Mouse (Mus musculus) 3134 (cell line): ENCODE data around the gene Selenov.

Source experiments
- DNase-seq: peaks from one replicate; pipeline ENCODE4 v3.0.0-alpha.2; 2011; ENCODE audit warnings: low spot score; ENCODE audit not compliant: insufficient read length; ENCODE audit errors: extremely low read depth

The Selenov gene

GRCm38 (mm10) chr7:28290638-28291590 lies at the start of gene Selenov:
Gene Selenov (minus strand): TSS chr7:28291186.
- no peak for DNase-seq

- DNase-seq, result peak; percentile 64
Measured at GRCm38 (mm10) chr7:28339213-28339917, 48.4 kb upstream of the Selenov start.

GRCm38 (mm10) chr7:28338108-28338998 lies 47.4 kb upstream of the Selenov start, which contains the start of gene Supt5:
Gene Supt5 (minus strand): TSS chr7:28338746.
- peak; percentile 91 for DNase-seq

GRCm38 (mm10) chr7:28335471-28335870 lies 44.5 kb upstream of the Selenov start:
- no peak for DNase-seq

- no peak for DNase-seq
Measured at GRCm38 (mm10) chr7:28334534-28334933, 43.5 kb upstream of the Selenov start.

- DNase-seq, result no peak
Measured at GRCm38 (mm10) chr7:28328260-28328659, 37.3 kb upstream of the Selenov start.

GRCm38 (mm10) chr7:28326457-28326856 lies 35.5 kb upstream of the Selenov start:
- no peak for DNase-seq

GRCm38 (mm10) chr7:28325293-28325692 lies 34.3 kb upstream of the Selenov start:
- DNase-seq, result no peak

GRCm38 (mm10) chr7:28321974-28322720 lies 31.2 kb upstream of the Selenov start:
- DNase-seq, result no peak

- DNase-seq, result no peak
Measured at GRCm38 (mm10) chr7:28318714-28319113, 27.7 kb upstream of the Selenov start.

GRCm38 (mm10) chr7:28318036-28318435 lies 27.1 kb upstream of the Selenov start:
- DNase-seq, result no peak

- peak; percentile 95 for DNase-seq
Measured at GRCm38 (mm10) chr7:28311926-28312543, 21.0 kb upstream of the Selenov start, which contains the start of gene Timm50. Gene Timm50 (minus strand): TSS chr7:28312072.

- DNase-seq, result peak; percentile 28
Measured at GRCm38 (mm10) chr7:28311151-28311925, 20.4 kb upstream of the Selenov start.

- DNase-seq, result no peak
Measured at GRCm38 (mm10) chr7:28309737-28310136, 18.8 kb upstream of the Selenov start.

- no peak for DNase-seq
Measured at GRCm38 (mm10) chr7:28306216-28306615, 15.2 kb upstream of the Selenov start.

GRCm38 (mm10) chr7:28305641-28306040 lies 14.7 kb upstream of the Selenov start:
- DNase-seq, result no peak

- DNase-seq, result no peak
Measured at GRCm38 (mm10) chr7:28301616-28302433, 10.8 kb upstream of the Selenov start, which contains the start of gene Dll3. Gene Dll3 (minus strand): TSS chr7:28302238.
